Mouse (Mus musculus) heart, postnatal 10 days (tissue): ENCODE data around the gene Cltb. TPM values are rescaled to one million over a fixed set of nuclear protein-coding genes. Genes with fewer than 3 reads are reported as not detected.

Experiments
- DNase-seq, 2 experiments: peaks; one replicate each; pipeline ENCODE4 v3.0.0; 2021
- intact Hi-C: fragments of 180-260 bp; cut with DNase I; formaldehyde crosslinking; loops from one replicate; pipeline ENCODE4 v1.15.1; 2025
- microRNA-seq, 2 experiments: library from miRNA; unstranded; fragments of <30 nt; microRNA quantifications; one replicate each; pipeline ENCODE4 v1.2.0; 2022
- total RNA-seq, 2 experiments: library from RNA; stranded (reverse); gene quantifications; 2 replicates each; pipeline ENCODE4 v1.2.3; 2021

Cltb gene
- total RNA-seq, 2 experiments from 2014 or later, result 99.4 to 103 TPM

DNA sequence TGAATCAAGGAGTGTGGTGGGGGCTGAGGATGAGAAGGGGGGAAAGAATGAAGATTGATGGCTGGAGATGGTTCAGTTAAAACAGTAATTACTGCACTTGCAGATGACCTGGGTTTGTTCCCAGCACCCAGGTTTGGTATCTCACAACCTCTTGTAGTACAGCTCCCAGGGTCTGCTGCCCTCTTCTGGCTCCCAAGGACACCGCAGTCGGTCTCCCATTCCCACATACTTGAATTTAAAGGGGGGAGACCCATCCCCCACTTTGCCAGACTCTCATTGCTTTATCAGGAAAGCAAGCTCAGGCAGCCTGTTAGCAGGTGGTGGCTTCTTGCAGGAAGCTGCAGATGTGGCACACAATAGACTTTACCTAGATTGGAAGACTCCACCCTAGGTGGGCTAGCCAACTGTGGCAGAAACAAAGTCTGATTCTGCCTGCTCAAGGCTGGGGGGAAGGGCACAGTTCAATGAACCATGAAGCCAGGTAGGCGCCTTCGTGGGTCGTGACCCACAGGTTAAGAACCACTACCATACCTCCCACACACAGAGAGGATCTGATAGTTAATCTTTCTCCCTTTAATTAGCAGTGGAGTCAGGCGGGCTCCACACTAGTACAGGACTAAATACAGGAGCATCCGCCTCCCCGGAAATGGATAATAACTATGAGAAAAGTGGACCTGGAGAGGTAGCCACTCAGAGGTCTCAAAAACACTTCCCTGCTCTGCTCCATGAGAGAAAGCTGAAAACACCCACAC, 45.4 kb downstream of the Cltb start:
- DNase-seq, result peak in 1 of 2 experiments; percentile 57
- intact Hi-C loops, result loop anchor here (2.0 kb wide), 1 partner anchor 55 kb away; the partner anchor contains the start of gene Faf2

- intact Hi-C loops, result loop anchor here (2.0 kb wide), 1 partner anchor 56 kb away; the partner anchor contains the start of gene Faf2
- DNase-seq, result peak; percentile 96 to 97
These were observed 46.0 kb downstream of the Cltb start, which contains the start of gene 4833439L19Rik for GRCm38 (mm10) chr13:54565201-54565581. TSS of gene 4833439L19Rik (minus strand) at chr13:54565435.

DNA sequence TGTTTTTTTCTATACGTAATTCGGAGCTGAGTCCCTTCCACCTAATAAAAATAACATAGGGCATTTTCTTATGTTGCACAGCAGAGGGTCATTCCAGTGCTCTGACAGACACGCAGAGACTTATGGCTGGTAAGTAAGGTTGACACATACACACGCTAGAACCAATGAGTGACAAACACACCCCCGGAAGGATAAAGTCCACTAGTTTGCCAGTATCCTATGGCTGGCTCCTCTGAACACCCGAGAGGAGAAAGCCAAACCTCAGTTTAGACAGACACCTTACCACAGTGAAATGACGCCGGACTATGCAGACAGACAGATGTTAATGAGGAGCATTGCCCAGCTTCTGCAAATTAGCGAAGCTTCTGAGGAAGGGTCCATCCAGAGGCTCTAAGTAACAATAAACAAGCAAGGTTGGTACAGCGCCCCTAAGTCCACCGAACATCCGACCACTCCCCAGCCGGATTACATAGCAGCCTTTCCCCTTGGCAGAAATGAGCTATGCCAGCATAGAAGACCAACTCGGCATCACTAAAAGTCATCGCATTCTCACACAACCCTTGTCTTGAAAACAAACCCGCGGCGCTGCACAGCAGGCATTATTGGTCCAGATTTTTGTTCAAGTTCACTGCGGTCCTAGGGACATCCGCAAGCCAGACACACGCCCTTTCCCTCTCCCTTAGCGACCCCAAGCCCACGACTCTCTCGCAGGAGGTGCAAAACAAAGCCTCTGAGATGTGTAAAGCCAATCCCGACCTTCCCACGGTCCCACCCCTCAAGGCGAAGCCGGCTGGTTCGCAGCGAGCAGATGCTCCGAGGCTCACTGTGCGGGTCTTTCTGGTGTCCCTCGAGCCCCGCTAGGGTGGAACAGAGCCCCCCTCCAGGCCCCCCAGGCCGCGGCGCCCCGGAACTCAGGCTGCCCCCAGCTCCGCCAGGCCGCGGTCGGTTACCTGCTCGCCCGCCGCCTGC, 46.6 kb downstream of the Cltb start:
- no peak for DNase-seq
- intact Hi-C loops, result loop anchor here (2.0 to 5.0 kb wide), 2 partner anchors 56 to 97 kb away; partner anchors contain the start of genes Faf2 and Thoc3

GRCm38 (mm10) chr13:54562562-54562961, 48.6 kb downstream of the Cltb start:
- DNase-seq, result no peak
- intact Hi-C loops, result loop anchor here (5.0 kb wide), 1 partner anchor 95 kb away; the partner anchor contains the start of gene Thoc3

GRCm38 (mm10) chr13:54560608-54561007, 50.5 kb downstream of the Cltb start:
- intact Hi-C loops, result loop anchor here (5.0 kb wide), 1 partner anchor 93 kb away; the partner anchor contains the start of gene Thoc3
- DNase-seq, result no peak

DNA sequence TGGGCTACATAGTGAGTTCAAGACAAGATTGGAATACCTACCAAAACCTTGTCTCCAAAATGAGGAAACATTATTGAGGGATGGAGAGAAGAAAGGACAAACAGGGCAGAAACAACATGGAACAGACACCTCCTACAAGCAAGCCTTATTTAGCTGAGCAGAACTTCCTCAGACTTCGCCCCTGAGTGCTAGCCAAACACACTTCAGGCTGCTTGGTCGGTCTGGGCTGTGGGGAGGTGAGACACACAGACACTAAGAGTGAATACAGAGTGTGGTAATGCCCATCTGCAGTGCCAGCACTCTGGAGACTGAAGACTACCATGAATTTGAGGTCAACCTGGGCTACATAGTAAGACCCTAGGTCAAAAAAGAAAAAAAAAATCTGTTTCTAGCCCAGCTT, 51.5 kb downstream of the Cltb start:
- intact Hi-C loops, result loop anchor here (5.0 kb wide), 1 partner anchor 92 kb away; the partner anchor contains the start of gene Thoc3
- no peak for DNase-seq

DNA sequence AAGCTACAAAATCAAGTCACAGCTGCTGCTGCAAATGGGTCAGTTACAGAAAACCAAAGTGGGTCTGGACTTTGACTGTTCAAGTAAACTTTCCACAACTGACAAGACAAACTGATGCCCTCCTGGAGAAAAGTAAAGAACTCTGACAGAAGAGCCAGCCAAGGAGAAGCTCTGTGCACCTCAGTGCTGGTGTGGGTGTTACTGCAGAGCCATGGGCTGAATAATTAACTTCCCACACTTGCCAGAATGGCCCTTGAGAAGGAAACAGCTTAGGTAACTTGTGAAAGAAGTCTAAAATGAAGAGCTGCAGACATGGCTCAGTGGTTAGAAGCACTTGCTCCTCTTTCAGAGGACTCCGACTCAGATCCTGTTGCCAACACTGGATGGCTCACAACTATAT, 53.5 kb downstream of the Cltb start:
- intact Hi-C loops, result no loop called here
- DNase-seq, result no peak

GRCm38 (mm10) chr13:54556796-54557195, 54.3 kb downstream of the Cltb start:
- intact Hi-C loops, result no loop called here
- peak; percentile 77 to 81 for DNase-seq

DNA sequence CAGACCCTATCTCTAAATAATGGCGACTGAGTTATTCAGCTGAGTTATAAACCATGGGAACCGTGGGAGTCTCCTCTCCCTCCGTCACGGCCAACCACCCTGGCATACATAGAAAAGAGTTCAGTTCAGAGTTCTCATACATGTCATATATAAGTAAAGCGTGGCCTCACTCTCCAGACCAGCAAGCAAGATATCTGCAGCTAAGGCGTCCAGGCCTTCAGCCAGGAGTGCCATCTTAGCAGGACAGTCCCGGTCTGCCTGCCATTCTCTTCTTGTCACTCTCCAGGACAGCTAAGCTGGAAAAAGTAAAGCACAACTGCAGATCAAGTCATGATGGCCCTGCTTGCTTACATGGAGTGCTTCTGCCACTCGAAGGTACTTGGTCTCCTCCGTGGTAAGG, 55.0 kb downstream of the Cltb start:
- no peak for DNase-seq

GRCm38 (mm10) chr13:54548036-54548435, 63.1 kb downstream of the Cltb start:
- intact Hi-C loops, result no loop called here
- DNase-seq, result no peak

More for the DNA sequence above, 55.0 kb downstream of the Cltb start:
- intact Hi-C loops, result no loop called here

Small RNAs within 50 kb of the gene (microRNA-seq; reads per million reads assigned to microRNA genes)
- gene Gm24195, result 0 reads per million in 2 experiments

Other genes starting within 250 kb of the Cltb start
- 1 to 10 TPM; 8.9 to 9.8 TPM for gene Cplx2, start 240.0 kb downstream of the Cltb start, total RNA-seq
- 10 to 100 TPM; 33.3 to 34.0 TPM for gene Thoc3, start 142.5 kb downstream of the Cltb start, total RNA-seq
- 1 to 10 TPM; 3.0 to 4.7 TPM for gene Simc1, start 107.6 kb downstream of the Cltb start, total RNA-seq
- gene 4833439L19Rik, start 45.9 kb downstream of the Cltb start, total RNA-seq, result 100 to 1,000 TPM in 1 of 2 experiments, 10 to 100 TPM in 1; 99.0 to 105 TPM
- gene Arl10, start 36.3 kb downstream of the Cltb start, total RNA-seq, result 10 to 100 TPM in 1 of 2 experiments, 1 to 10 TPM in 1; 9.6 to 11.3 TPM
- gene Nop16, start 21.3 kb downstream of the Cltb start, total RNA-seq, result 10 to 100 TPM; 17.0 to 20.0 TPM
- gene Higd2a, start 21.1 kb downstream of the Cltb start, total RNA-seq, result 100 to 1,000 TPM; 236 to 244 TPM
- 10 to 100 TPM; 30.9 to 33.1 TPM for gene Faf2, start 10.4 kb upstream of the Cltb start, total RNA-seq
- gene Rnf44, start 82.6 kb upstream of the Cltb start, total RNA-seq, result 10 to 100 TPM; 61.2 to 62.2 TPM
- gene Cdhr2, start 90.1 kb upstream of the Cltb start, total RNA-seq, result not detected
- under 1 TPM; 0.05 to 0.10 TPM for gene Gprin1, start 138.5 kb upstream of the Cltb start, total RNA-seq
- gene Sncb, start 155.3 kb upstream of the Cltb start, total RNA-seq, result not detected
- gene Eif4e1b, start 172.7 kb upstream of the Cltb start, total RNA-seq, result not detected
- 10 to 100 TPM in 1 of 2 experiments, 1 to 10 TPM in 1; 10.0 to 14.3 TPM for gene Tspan17, start 178.0 kb upstream of the Cltb start, total RNA-seq